Mouse (Mus musculus) adrenal gland, adult 2 months (tissue): ENCODE data around the gene Arl13b. TPM values are rescaled to one million over a fixed set of nuclear protein-coding genes. Genes with fewer than 3 reads are reported as not detected.
A peak's percentile ranks its signal among the peaks of the same experiment; 100 is the strongest.

Experiments
- DNase-seq: peaks from one replicate; pipeline ENCODE4 v3.0.0; 2021
- polyA plus RNA-seq: library from polyadenylated mRNA; depleted of rRNA; stranded (reverse); fragments of >200 nt; gene quantifications from 2 replicates; pipeline ENCODE4 v1.2.3, GENCODE M21; 2012
- total RNA-seq, 2 experiments: library from RNA; stranded (reverse); gene quantifications; 2 replicates each; pipeline ENCODE4 v1.2.3; 2021

The Arl13b gene
- total and polyA plus RNA-seq, 3 experiments, result 5.6 to 11.3 (median 10.1) TPM

DNA sequence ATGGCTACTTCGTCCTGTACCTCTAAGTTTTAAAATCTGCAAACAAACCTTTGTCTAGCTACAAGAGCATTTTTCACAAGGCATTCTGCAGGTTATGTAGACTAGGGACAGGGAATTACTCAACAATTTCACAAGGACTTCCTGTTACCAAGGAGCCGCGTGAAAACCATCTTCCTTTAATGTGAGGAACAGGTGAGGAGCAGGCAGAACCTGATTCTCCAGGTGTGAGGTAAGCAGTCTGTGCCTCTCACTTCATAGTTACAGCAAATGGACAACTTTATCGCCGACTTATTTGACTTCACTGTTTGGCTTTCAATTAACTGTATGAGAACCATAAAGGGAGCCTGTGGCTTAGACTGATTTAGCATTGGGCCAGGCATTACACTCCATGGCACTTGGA lies 32.3 kb downstream of the Arl13b start, which contains the start of gene Stx19:
TSS of gene Stx19 (plus strand) at position 186 of the 400 bp plus-strand sequence.
- no peak for DNase-seq

GRCm38 (mm10) chr16:62813790-62814189 lies 33.0 kb downstream of the Arl13b start:
- no peak for DNase-seq

- DNase-seq, result no peak
Observed at GRCm38 (mm10) chr16:62810855-62811254, 36.0 kb downstream of the Arl13b start.

DNA sequence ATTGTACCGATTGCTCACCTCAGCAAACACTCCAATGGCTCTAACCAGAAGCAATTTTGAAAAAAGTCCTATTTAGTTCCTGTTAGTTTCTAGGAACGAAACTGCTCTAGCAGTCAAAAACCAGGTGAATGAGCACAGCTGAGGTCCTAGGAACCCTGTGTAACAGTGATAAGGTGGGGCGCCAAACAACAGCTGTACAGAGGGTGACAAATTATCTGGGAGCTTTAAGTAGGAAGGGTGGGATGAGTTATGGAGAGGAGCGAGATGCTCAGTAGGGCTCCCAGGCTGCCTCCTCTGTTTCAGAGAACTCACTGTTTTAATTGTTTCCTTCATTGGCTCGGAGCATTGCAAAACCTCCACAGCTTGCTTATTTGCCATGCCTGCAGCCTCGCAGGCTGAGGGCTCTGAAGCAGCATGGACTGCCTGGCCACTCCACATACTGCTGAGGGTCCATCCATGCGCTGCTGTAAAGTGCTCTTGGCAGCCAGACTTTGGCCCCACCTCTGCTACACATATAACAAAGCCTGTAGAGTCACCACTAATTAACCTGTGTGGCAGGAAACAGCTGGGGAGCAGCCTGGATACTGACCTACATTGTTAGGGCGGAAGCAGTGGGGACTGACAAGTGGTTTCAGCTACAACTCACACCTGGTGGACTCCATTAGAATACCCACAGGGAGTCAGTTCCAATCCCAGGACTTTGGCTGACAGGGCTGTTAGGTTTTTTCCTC lies 39.4 kb downstream of the Arl13b start:
- no peak for DNase-seq

DNA sequence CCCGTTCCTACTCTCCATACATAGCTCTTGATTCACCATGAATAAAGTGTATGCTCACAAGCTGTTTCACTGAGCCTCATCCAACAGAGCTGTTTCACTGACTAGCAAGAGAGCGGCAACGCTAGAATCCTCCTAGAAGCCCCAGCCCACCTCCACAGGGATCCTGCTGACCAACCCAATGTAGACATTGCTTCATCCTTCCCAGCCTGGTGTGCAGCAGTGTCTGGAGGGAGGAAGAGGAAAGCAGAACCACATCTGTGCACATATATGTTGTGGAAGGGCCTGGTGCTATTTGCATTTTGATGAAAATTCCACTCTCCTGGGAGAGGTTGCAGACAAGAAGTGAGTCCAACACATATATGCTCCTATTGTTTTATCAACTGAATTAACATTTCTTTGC lies 42.2 kb downstream of the Arl13b start:
- DNase-seq, result no peak

DNA sequence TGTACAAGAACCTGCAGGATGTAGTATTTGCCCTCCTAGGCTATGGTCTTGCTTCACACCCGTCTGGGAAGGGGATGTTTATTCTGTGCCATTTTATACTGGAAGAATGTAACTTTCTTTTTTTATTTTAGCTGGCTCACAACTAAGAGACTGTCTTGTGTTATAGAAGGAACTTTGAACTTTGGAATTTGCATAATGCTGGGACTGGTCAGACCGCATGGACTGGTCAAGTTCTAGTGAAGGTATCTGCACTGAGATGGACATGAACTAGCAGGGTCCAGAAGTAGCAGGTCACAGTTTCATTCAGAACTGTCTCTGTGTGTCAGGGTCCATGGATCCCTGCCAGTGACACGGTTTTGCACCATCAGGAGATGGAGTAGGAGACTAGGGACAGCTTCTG lies 47.0 kb downstream of the Arl13b start:
- no peak for DNase-seq

GRCm38 (mm10) chr16:62799426-62799825 lies 47.4 kb downstream of the Arl13b start:
- DNase-seq, result no peak

GRCm38 (mm10) chr16:62798808-62799207 lies 48.0 kb downstream of the Arl13b start:
- no peak for DNase-seq

- no peak for DNase-seq
Observed at GRCm38 (mm10) chr16:62796608-62797007, 50.2 kb downstream of the Arl13b start.

- peak; percentile 94 for DNase-seq
Observed at GRCm38 (mm10) chr16:62786621-62787331, 60.1 kb downstream of the Arl13b start, which contains the start of gene Nsun3. Gene Nsun3 (minus strand): TSS chr16:62786818.

GRCm38 (mm10) chr16:62782229-62782628 lies 64.6 kb downstream of the Arl13b start:
- DNase-seq, result peak; percentile 8

GRCm38 (mm10) chr16:62778282-62778681 lies 68.6 kb downstream of the Arl13b start:
- DNase-seq, result no peak

GRCm38 (mm10) chr16:62776034-62776433 lies 70.8 kb downstream of the Arl13b start:
- no peak for DNase-seq

GRCm38 (mm10) chr16:62773462-62773861 lies 73.4 kb downstream of the Arl13b start:
- no peak for DNase-seq

DNA sequence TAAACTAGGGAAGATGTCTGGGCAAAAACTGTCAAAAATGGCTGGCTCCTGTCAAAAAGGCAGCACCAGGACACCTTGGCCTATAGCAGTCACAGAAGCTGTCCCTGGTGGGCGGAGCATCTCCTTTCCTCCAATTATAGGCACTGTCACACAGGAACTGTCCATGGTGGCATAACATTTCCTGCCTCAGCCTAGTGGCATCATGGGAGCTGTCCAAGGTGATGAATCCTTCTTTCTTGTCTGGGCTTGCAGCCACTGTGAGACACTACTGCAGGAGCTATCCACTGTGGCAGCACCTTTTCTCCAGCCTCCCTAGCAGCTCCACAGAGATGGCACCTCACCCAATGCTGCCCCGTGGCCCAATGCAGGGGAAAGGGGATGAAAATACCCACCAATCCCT lies 88.5 kb downstream of the Arl13b start:
- peak; percentile 5 for DNase-seq

DNA sequence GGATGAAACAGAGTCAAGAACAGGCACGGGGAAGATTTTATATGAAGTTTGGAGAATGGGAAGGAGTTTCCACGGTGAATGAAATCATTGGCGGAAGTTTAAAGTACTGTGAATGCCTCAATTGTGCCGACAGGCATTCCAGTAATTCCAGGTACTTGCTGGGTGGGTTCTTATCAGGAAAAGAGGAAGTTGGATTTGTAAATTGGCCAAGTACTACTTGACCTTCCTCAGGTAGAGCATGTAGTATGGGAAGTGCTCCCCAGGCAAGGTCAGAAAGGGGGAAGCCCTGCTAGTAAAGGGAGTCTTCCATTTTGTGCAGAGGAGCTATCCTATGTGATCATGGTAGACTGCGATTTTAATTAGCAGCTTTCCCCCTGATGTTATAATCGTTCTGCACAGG lies 91.5 kb downstream of the Arl13b start:
- DNase-seq, result no peak

GRCm38 (mm10) chr16:62753597-62753996 lies 93.2 kb downstream of the Arl13b start:
- DNase-seq, result no peak

DNA sequence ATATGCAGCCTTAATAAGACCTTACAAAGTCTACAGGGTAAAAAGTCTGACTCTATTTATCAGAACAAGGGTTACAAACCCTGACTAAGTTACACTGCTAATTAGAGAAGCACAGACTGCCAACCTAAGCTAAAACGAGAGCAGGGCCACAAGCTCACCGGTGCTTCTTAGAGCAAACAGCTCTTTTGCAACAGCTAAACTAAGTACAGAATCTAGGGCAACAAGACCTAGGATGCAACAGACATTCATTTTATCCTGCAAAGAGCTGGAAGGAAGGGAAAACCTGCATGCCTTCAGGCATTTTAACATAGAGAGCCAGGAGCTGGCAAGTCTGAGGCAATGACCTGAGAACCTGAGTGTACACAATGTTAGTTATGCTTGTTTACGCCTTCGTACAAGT lies 93.8 kb downstream of the Arl13b start:
- DNase-seq, result no peak

DNA sequence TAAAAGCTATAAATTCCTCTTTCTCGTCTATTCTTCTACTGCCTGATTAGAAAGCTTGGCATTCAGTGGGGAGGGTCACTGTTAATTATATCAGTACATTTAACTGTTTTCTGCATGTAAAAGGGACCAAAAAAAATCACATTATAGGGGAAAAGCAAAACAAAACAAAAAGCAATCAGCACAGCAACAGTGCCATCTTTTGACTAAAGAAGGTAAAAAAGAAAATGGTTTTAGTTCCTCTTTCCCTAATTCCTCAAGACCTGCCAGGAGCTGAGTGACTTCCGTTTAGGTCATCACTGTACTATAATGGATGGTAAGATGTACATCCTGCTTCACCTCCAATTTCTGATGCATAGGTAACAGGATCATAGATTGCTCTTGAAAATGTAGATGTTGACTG lies 101.0 kb downstream of the Arl13b start:
- no peak for DNase-seq
